Mouse (Mus musculus) lung, postnatal 10 days (tissue): ENCODE data around the gene Cldn2.
"Not testable (repeated sequence)": the region's sequence is repeated elsewhere in the genome, so short reads cannot be mapped to it uniquely, and the experiment has no call there.

Experiments
- DNase-seq: peaks from one replicate; pipeline ENCODE4 v3.0.0; 2021

Gene Cldn2

DNA sequence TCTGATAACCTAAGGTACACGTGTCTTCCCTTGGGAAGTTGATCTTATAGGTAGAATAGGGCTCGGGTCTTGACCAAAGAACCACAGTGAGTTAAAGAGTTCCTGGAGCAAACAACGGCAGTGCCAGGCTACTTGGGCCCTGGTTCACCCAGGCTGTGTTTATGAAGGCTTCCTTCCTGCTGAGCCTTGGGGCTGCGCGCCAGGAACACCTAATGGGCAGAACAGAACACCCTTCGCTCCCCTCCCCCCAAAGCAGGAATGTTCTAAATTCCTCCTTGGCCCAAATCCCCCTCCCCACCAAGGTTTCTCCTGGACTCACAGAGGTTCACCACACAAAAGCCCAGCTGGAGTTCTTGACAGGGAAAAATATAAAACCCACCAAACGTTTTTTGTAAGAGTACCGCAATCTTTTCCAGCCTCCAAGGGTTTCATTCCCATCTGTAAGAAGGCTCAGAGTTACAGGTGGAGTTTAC lies at the start of gene Cldn2:
Cldn2 (plus strand) TSS at position 423 of the 473 bp plus-strand sequence.
- DNase-seq: peak; percentile 31

DNA sequence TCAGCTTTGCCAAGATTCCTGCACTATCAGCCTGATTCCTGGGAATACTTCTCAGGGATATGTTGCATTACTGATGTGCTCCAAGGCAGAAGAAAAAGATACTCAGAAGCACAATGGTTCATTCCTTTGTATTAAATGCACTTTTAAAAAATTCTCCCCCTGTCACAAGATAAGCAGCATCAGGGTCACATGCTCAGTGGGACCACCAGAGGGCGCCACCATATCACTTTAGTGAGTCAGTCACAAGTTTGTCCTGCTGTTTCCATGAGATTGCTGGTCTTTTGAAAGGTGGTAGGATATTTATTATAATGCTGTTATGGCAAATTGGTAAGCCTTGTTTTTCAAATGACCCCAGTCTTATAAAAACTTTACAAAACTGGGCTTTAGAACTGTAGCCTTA lies 48.8 kb upstream of the Cldn2 start:
- peak; percentile 54 for DNase-seq

DNA sequence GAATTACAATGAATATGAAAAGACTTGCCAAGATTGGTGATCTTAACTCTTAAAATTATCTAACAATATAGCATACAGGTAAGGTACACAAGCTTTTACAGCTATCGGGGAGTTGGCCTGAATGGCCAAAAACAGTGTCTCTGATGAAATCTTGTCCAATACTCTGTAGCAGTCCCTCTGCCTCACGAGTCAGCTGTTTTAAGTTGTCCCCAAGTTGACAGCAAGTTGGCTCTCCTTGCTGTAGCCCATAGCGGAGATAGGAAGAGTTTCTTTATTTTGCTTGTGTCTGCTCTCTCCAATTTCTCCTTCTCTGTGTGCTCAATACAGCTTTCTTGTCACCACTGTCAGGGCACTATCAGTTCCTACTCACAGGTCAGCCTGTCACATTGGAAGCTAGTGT lies 42.0 kb upstream of the Cldn2 start:
- DNase-seq: not testable (repeated sequence)

DNA sequence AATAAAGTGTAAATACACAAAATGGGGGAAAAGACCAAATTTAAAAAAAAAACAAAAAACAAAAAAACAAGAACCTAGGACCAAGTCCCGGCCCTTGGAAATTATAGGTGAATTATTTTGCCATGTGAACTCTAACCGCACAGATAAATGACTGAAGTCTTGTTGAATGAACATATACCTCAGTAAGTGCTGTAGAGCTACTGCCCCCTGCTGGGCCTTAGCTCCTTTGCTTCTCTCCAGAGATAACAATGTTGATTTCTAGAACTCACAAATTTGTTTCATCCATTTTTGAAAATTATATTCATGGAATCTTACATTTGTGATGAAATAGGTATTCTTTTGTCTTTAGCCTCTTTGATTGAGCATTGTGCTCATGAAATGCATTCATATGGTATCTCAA lies 38.1 kb upstream of the Cldn2 start:
- no peak for DNase-seq

DNA sequence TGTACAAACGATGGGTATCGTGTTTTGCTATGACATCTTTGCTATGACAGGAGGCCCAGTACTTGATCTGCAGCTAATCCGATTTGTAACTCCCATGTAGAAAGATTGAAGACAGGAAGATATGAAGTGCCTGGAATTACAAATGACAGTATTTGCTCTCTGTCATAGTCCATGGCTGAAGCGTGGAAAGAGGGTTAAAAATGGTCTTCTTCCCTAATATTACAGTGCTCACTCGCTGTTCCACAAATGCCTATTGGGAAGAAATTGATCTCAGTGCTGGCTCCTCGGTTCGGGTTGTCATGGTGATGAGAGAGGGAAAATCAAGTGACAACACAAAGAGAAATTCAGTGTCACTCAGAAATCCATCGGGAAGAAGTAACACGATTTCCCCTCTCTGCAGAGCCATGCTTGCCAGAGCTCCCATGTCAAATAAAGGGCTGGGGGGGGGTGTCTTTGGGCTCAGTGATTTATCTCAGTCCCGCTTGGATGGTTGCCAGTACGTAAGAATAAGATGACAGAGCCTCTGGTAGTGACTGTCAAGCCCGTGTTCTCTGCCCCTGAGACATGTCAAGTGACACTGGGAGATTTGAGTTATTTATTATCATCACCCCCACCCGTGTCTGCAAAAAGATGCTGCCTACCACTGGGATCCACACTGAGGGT lies 30.5 kb upstream of the Cldn2 start:
- no peak for DNase-seq

DNA sequence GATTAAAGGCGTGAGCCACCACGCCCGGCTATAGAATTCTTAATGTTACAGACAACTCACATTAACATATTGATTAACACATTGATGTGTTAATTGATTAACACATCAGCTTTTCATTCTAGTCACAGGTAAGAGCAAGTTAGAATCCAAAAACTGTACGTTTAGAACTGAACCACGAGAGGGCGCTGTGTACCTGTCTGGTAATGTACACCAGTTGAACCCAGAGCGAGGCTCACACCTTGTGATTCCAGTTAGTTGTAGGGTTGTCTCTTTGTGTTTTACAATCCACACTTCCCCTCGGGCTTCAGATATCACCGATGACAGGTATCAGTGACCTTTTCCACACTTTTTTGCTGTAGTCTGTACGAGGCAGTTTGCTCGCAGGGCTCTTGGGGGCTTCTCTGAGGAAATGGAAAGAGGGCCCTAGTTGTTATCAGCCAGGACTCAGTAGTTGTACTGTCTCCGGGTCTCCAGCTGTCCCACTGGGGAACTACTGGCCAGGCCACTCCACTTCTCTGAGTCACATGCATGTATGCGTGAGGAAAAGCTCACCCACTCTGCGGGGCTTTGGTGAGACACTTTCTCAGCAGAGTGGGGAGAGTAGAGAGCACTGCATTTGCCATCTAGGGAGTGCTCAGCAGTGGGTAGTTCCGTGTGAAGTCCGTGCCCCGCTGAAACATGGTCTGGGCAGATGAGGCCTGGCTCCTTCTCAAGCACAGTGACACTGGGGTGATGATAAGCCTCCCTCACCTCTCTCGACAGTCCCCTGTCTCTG lies 26.1 kb upstream of the Cldn2 start:
- peak; percentile 59 for DNase-seq

DNA sequence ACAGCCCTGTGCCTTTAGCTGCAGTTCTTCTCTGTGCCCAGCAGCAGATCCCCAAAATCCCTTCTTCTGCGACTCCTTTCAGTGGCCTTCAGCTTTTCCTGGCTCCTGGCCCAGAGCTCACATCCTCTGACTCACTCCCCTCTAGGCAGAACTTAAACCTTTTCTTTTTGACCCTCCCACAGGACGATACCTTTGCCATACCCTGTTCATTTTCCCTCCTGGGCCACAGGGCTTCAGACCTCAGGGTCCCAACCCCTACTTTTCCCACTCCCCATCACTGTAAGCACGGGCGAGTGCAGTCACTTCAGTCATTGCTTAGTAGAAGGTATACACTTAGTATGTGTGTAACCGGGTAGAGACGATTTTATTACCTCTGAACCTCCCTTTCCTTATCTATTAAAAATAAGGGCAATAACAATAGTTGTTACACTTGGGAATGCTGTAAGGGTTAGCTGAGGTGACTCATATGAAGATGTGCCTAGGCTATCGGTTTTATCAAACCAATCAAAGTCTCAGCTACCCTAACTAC lies 25.5 kb upstream of the Cldn2 start:
- DNase-seq: no peak

DNA sequence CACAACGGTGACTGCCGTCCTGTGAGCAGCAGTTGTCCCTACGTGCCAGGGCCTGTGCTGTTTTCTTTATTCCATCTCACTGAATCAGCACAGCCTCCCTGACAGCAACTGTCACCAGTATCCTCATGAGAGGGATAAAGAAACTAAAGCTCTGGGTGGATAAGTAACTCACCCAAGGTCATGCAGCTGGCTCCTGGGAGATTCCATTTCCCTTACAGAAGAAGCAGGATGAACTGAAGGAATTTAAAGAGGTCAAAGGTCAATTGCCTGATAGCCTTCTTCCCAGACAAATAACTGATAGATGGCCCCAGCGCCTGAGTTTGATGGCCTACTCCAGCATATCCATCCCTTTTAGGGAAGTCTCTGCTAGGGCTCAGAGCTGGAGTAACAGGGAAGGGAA lies 23.3 kb upstream of the Cldn2 start:
- no peak for DNase-seq

DNA sequence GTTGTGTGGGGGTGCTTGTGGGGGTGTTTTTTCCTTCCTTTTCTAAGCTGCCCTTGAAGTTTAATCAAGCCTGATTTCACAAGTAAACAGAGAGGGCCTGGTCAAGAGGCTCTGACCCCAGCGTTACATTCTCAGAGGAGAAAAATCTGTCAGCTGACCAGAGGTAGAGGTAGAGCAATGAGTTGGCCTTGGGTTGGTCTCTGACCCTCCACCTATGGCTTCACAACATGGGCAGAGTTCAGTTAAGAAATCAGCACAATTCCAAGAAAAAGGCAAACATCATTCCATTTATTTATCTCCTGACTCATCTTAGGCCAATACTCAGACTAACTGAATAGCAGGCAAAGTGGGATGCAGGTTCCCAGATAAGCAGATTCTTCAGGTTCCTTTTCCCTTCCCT lies 21.7 kb upstream of the Cldn2 start:
- DNase-seq: no peak

DNA sequence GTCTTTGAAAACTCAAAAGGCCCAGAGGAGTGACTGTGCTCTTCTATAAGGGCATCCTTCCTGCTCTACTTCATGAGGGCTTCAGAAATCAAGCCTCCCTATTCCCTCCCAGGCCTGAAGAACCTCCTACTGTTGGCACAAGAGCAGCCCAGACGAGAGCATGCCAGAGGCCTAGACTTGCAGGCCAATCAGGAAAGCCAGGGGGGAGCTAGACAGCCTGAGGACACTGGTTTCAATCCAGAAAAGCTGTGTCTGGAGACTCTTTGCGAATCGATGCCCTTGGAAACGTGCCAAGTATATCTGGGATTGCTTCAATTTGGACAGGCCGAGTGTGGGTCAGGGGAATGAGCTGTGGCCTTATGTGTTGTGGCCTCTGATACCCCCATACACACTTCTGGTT lies 21.2 kb upstream of the Cldn2 start:
- peak; percentile 33 for DNase-seq

DNA sequence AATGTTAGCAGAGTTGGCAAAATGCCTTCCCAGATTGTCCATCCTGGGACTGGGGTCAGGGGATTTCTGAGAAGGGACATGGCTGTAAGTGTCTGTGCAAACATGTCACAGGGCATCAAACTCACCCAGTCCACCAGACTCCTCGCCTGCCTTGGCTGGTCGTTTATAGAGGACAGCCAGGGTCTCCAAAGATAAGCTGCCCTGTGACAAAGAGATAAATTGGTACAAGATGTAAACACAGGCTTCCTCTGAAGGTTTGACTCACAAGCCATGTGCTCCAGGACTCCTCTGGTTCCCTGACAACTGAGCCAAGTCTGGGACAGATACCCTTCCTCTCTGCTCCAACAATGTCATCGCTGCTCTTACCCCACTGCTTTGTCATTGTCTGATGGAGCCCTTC lies 19.6 kb upstream of the Cldn2 start:
- peak; percentile 24 for DNase-seq

DNA sequence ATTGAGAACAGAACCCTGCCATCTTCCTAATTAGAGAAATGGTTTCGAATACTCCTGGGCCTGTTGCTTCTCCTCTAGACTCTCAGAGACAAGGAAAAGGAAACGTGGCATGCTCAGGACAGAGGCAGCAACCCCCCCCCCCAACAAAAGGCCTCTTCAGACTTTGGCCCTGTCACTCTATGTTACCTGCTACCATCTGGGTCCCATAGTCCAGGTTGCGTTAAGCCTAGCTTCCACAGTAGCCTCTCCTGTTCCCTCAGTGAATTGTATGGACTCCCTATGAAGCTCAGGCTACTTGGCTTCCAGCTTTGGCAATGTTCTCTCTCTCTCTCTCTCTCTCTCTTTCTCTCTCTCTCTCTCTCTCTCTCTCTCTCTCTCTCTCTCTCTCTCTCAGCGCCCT lies 19.1 kb upstream of the Cldn2 start:
- DNase-seq: no peak

DNA sequence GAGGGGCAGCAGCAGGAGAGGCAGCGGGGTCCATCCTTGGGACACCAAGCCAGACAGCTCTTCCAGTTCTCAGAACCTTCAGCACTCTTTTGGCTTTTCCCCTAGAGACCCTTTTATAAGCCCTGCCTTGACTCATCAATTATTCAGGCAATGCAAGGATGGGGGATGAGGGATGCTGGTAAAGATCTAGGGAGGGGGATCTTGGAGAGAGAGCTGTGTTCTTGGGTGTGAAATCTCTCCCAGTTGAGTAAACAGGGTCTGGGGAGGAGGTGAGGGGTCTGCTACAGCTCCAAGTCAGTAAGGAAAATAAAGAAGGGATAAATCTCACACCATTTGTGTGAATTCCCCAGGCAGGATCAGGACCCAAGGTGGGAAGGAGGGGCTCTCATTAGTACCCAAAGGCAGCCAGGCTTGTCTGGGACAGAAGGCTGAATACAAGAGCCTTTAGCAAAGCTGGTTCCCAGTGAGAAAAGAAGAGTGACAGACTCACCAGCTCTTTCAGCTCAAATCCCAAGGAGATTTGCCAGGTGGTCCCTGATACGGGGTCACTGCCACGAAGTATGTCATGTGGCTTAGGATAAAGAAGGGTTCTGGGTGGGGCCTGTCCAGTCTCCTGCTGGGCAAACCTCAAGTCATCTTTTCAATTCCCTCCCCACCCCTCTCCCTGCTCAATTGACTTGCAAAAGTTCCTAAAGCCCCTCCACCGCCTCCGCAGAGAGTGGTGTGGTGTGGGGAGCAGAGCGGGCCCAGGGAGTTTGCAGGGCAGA lies 18.2 kb upstream of the Cldn2 start, which contains the start of gene Ripply1:
Ripply1 (minus strand) TSS at position 76 of the 767 bp plus-strand sequence.
- DNase-seq: no peak

DNA sequence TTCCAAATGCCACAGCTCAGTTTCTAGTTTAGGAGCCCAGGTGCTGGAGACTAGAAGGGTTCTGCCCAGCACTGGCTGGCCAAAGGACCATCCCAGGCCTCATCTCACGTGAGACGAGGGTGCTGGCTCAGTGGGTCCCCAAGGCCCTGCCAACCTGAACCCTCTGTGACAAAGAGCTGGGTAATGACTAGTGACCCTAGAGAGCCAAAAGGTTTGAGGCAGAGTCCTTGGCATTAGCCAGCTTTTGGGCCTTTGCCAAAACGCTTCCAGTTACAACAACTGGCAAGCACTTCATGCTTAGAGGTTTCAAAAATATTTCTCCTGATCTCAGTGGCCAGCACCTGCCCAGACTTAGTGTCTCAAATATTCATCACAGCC lies 17.6 kb upstream of the Cldn2 start:
- no peak for DNase-seq

DNA sequence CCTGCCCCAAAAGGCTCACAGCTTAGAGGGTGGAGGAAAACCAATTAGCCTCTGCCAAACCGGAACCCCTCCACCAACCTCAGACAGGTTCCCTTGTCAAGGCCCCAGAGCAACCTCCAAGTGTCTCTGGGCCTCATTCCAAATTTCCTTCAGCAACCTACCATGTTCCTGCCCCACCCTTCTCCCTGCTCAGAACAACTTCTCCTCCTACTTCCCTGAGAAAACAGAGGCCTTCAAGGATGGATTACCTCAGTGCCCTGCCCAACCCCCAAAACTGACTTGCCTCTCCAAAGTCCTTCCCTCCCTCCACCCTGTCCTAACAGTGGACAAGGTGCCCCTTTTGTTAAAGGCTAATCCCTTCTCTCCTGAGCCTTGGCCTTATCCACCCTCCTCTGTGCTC lies 14.9 kb upstream of the Cldn2 start:
- DNase-seq: peak; percentile 31

DNA sequence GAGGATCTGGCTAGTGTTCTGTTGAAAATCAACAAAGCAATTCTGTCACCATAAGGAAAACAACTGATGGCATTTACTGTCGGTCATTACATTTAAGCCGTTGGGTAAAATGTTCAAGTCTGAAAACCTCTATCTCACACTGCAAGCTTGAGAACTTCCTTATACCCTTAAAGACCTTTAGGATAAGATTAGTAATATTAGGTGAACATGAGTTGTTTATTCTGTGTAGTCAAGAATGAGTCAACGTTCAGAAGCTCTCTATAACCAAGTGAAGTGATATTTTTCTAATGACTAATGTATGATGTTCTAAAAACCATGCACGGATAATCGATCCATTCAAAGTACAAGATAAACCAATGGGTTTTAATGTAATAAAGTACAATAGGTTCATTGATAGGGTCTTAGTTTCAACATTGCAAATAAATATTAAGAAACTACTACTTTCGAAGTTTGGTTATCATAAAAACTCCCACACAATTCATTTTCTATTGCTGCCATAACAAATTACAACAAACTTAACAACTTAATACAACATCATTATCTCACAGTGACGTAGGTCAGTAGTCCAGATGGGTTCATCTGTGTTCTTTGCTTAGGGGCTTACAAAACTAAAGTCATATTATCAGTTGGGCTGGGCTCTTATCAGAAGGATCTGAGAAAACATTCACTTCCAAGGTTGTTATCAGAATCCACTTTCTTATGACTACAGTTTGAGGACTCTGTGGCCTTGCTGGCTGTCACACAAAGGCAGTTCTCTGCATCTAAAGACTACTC lies 6.4 kb upstream of the Cldn2 start:
- no peak for DNase-seq

DNA sequence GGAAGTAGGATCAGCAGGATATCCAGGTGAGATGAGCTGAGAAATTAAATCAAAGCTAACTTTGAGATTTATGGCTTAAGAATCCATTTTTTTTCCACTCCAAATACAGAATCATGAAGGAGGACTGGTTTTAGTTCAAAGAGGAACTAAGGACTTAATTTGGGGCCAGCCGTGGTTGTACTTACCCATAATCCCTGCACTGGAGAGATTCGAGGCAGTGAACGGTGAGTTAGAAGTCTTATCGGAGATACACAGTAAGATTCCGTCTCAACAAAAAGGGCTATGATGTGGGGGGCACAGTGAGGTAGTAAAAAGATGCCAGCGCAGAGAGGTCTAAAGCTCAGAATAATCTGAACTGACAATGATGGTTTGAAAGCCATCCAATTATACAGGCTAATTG lies 4.6 kb upstream of the Cldn2 start:
- no peak for DNase-seq

DNA sequence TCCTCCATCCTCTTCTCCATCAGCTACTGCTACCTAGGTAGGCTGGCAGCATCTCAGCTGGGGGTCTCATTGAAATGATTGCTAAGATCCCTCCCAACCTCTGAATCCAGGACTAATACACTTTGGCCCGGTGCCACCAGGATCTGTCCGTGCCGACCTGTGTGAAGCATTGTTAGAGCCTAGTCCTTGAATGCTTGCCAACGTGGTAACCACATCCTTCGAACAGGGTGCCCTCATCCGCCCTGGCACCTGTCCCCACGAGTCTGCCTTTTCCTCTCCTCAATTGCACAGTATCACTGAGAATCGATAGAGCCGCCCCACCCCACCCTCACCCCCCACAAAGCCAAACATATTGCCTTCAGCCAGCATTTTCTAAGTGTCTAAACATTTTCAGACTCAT lies 2.8 kb upstream of the Cldn2 start:
- no peak for DNase-seq

DNA sequence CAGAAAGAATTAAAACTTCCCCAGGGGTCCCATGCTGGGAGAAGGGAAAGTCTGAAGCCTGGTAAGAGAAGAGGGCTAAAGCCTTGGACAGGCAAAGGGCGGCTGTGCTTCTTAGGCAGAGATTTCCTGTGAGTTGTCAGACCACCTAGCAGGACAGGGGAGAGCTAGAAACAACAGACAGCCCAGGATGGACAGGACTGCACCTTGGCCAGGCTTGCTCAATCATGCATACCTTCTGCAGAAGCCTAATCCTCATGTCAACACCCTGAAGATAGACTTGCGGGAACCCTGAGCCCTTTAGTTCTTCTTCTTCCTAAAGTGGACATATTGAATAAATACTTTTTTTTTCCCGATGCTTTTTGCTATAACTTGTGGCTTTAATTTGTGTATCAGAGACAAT lies 675 bp upstream of the Cldn2 start:
- no peak for DNase-seq

DNA sequence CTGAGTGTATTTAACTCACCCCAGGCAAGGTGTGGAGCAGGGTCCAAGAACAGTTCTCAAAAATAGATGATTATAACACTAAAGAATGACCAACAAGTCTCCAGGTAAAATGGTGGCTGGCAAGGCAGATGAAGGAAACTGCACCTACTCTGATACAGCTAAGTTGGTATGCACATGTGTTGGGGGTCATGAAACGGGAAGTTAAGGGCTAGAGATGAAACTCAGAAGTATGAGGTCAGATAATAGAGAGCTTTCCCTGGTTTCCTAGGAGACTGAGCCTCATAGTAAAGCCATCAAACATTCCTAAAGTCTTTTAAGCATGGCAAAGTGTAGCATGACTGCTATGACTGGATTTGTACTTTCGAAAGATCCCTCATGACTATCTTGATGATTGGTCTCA lies 2.4 kb downstream of the Cldn2 start:
- DNase-seq: no peak

DNA sequence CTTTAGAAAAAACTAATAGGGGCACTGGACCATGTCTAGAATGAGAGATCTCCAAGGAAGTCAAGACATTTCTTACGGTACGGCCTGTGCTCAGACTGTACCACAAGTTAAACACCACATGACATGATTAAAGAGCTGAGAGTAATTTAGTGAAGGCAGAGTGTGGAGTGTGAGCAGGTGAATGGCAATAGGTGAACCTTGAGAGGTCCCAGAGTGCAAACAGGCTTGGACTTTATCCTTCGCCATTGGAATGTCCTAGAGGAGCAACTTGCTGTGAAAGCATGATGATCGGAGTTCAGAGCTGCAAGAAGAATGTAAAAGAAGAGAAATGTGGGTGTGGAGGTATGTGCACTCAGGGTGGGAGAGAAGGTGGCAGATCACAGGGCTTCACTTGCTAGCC lies 5.3 kb downstream of the Cldn2 start:
- DNase-seq: no peak

DNA sequence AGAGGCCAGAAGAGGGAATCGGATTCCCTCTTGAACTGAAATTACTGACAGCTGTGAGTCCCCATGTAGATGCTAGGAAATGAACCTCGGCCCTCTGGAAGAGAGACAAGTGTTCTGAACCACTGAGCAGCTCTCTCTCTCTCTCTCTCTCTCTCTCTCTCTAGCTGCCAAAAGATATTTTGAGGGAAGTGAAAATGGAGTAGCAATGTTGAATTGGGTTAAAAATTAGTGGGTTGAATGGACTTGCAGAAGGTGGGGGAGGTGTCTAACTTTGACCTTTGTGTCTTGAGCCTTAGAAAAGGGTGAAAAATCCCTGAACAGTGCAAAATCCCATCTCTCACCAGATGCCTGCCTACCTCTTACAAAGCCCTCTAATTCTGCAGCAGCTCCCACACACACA lies 6.8 kb downstream of the Cldn2 start:
- DNase-seq: no peak

DNA sequence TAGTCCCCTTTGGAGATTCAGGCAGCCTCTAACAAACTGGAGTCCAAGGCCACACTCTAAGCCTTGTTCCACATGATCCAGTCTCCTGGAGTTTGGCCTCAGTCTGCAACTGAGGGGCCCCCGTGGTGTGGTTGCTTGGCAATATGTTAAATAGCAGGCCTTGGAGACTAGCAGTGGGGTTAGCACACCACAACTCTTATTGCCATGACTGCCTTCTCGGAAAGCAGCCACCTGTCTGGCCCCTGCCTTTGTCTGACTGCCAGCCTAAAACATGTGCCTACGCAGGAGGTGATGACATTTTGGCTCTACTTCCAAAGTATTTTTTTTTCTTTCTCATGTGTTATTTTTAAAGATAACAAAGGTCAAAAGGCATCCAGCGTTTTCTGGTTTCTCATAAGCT lies 7.5 kb downstream of the Cldn2 start:
- peak; percentile 5 for DNase-seq
